Mouse (Mus musculus): ENCODE data around the gene Il9. TPM values are rescaled to one million over a fixed set of nuclear protein-coding genes. Genes with fewer than 3 reads are reported as not detected.

The Il9 gene
- polyA plus RNA-seq, 2 experiments = not detected

DNA sequence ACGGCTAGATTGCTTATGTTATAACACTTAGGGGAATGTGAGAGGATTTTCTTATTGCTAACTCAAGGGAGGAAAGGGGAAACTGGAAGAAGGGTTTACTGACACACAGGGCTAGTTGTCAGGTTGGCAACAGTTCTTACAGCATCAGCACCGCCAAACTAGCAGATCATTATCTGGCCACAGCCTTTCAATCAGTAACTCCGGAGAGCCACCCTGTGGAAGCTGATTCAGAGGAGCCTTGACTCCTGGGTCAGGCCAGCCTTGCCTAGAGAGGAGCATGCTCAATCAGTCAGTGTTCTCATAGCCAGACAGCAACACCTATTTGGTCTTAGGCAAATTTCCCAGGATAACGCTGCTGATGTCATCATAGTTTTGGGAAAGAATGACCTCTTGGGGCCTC is 20.6 kb downstream of the Il9 start:
- Histone ChIP-seq H3K9me3 (ENCODE audit: control insufficient read depth, low read length) (no peaks in the 10 kb centered on the region), H3K27me3 (ENCODE audit: control insufficient read depth, insufficient read depth, low read length) (no peaks in the 10 kb centered on the region), H3K27ac (no peak overlapping the region), H3K4me3 (ENCODE audit: insufficient read depth in 1 of 2, low read depth in 2 of 2, low read length in 2 of 2) (no peak overlapping the region), H3K9ac (replicated peaks) (no peak overlapping the region), H3K4me2 (ENCODE audit: low read depth) (no peak overlapping the region), H3K36me3 (replicated peaks; ENCODE audit: control insufficient read depth, insufficient read depth, low read depth) (no peaks in the 10 kb centered on the region), H3K4me1 (replicated peaks; ENCODE audit: control insufficient read depth in 2 of 2, insufficient read depth in 2 of 2, low read length in 1 of 2) (no peaks in the 10 kb centered on the region)
- no peak for DNase-seq (ENCODE audit: low read depth in 3 of 3, low spot score in 3 of 3)
- TF ChIP-seq CTCF (IDR thresholded peaks at IDR 0.05; ENCODE audit: low read depth) (no peak), EP300 (IDR thresholded peaks at IDR 0.05; ENCODE audit: low read depth) (no peak)
- no peak for ATAC-seq (ENCODE audit: insufficient read depth)
- 40% methylated on average over 4 of the region's 4 CpGs for WGBS (ENCODE audit: insufficient replicate concordance)

DNA sequence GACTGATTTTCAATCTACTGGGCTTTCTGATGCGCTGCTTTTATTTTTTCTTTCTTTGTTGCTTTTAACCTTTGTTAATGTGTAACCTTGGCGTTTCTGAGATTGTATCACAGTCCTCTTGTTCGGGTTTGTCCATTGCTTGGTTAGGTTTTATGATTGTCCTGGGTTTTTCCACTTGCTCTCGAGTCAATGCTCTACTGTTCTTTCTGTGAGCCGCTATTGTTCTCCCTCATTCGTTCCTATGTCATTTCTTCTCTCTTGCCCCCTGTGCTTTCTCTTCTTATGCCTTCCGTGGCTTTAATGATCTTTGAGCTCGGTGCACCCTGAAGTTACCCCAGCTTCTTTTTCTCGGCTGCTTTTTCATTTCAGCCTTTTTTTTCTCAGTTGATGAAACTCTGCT is 24.0 kb downstream of the Il9 start:
- no peaks in the 10 kb centered on the region for H3K36me3 ChIP-seq (replicated peaks; ENCODE audit: control insufficient read depth, insufficient read depth, low read depth)
- H3K9me3 ChIP-seq (ENCODE audit: control insufficient read depth, low read length) = no peaks in the 10 kb centered on the region
- H3K9ac ChIP-seq (replicated peaks) = no peak overlapping the region
- no peak overlapping the region for H3K27ac ChIP-seq
- DNase-seq (ENCODE audit: low read depth in 3 of 3, low spot score in 3 of 3) = no peak
- H3K4me2 ChIP-seq (ENCODE audit: low read depth) = no peak overlapping the region; the same call in 1 of the 2 replicates
- 50% methylated on average over 9 of the region's 9 CpGs for WGBS (ENCODE audit: insufficient replicate concordance)
- no peaks in the 10 kb centered on the region for H3K27me3 ChIP-seq (ENCODE audit: control insufficient read depth, insufficient read depth, low read length)
- ATAC-seq (ENCODE audit: insufficient read depth) = no peak
- no peak overlapping the region for H3K4me3 ChIP-seq (ENCODE audit: insufficient read depth in 1 of 2, low read depth in 2 of 2, low read length in 2 of 2)
- no peak for TF ChIP-seq EP300 (IDR thresholded peaks at IDR 0.05; ENCODE audit: low read depth)
- TF ChIP-seq CTCF (IDR thresholded peaks at IDR 0.05; ENCODE audit: low read depth) = no peak
- no peaks in the 10 kb centered on the region for H3K4me1 ChIP-seq (replicated peaks; ENCODE audit: control insufficient read depth in 2 of 2, insufficient read depth in 2 of 2, low read length in 1 of 2)

DNA sequence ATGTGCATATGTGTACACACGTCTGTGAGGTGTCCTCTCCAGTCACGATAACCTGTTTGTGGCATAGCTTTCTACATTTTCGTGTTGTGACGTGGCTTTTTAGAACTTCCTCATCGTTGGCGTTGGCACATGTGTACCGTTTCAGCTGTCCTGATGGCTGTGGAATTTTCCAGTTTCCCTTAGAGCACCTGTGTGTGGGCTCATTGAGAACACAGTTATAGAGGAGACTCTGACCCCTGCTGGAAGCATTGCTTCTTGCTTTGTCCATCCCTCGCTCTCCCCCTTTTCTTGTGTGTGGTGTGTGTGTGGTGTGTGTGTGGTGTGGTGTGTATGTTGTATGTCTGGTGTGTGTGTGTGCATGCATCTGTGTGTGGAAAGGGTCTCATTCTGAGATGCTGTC is 32.0 kb downstream of the Il9 start:
- no peak for DNase-seq (ENCODE audit: low read depth in 3 of 3, low spot score in 3 of 3)
- Histone ChIP-seq H3K4me3 (ENCODE audit: insufficient read depth in 1 of 2, low read depth in 2 of 2, low read length in 2 of 2) (no peak overlapping the region), H3K27me3 (ENCODE audit: control insufficient read depth, insufficient read depth, low read length) (no peaks in the 10 kb centered on the region), H3K36me3 (replicated peaks; ENCODE audit: control insufficient read depth, insufficient read depth, low read depth) (no peaks in the 10 kb centered on the region), H3K9ac (replicated peaks) (no peak overlapping the region), H3K9me3 (ENCODE audit: control insufficient read depth, low read length) (no peaks in the 10 kb centered on the region), H3K4me2 (ENCODE audit: low read depth) (no peak overlapping the region), H3K4me1 (replicated peaks; ENCODE audit: control insufficient read depth in 2 of 2, insufficient read depth in 2 of 2, low read length in 1 of 2) (no peaks in the 10 kb centered on the region), H3K27ac (no peak overlapping the region)
- WGBS (ENCODE audit: insufficient replicate concordance) = 60% methylated on average over 8 of the region's 8 CpGs
- no peak for ATAC-seq (ENCODE audit: insufficient read depth)
- no peak for TF ChIP-seq CTCF (IDR thresholded peaks at IDR 0.05; ENCODE audit: low read depth)

DNA sequence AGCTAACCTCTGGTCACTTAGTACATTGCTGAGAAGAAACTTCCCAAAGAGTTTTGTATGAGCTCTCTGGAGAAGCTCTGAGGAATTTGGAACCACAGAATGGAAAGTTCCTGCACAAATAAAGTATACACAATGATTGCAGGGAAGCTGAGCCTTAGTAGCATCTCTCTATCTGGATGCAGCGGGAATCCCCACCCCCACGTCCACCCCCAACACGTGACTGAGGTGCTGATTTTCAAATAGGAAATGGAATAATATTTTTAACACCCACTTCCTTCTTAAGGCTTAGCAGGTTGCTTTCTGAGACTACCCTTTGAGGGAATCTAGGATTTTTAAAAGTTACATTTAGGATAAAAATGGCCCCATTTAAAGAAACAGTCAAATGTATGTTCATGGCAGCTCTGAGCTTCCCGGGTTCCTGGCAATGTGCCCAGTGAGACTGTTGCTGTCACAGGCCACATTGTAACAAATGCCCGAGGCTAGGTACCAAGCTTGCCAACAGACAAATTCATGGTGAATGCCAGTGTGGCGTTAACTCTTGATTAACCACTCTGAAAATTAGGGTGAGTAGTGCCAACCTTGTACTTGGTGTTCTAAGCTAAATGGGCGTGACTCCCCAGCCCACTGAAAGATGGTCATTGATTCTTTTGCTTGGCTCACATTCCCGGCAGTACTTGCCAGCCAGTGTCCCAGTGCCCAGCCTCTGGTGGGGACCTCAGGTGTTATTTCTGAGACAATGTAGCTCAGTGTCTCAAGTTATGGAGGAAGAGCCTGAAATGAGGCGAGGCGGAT is 32.6 kb downstream of the Il9 start:
- Histone ChIP-seq H3K27ac (no peak overlapping the region), H3K36me3 (replicated peaks; ENCODE audit: control insufficient read depth, insufficient read depth, low read depth) (no peaks in the 10 kb centered on the region), H3K9ac (replicated peaks) (no peak overlapping the region), H3K9me3 (ENCODE audit: control insufficient read depth, low read length) (no peaks in the 10 kb centered on the region), H3K4me1 (replicated peaks; ENCODE audit: control insufficient read depth in 2 of 2, insufficient read depth in 2 of 2, low read length in 1 of 2) (no peaks in the 10 kb centered on the region), H3K4me2 (ENCODE audit: low read depth) (no peak overlapping the region), H3K4me3 (ENCODE audit: insufficient read depth in 1 of 2, low read depth in 2 of 2, low read length in 2 of 2) (no peak overlapping the region), H3K27me3 (ENCODE audit: control insufficient read depth, insufficient read depth, low read length) (no peaks in the 10 kb centered on the region)
- 56% methylated on average over 10 of the region's 10 CpGs for WGBS (ENCODE audit: insufficient replicate concordance)
- DNase-seq (ENCODE audit: low read depth in 3 of 3, low spot score in 3 of 3) (no peak), ATAC-seq (ENCODE audit: insufficient read depth) (no peak)
- no peak for TF ChIP-seq EP300 (IDR thresholded peaks at IDR 0.05; ENCODE audit: low read depth)

DNA sequence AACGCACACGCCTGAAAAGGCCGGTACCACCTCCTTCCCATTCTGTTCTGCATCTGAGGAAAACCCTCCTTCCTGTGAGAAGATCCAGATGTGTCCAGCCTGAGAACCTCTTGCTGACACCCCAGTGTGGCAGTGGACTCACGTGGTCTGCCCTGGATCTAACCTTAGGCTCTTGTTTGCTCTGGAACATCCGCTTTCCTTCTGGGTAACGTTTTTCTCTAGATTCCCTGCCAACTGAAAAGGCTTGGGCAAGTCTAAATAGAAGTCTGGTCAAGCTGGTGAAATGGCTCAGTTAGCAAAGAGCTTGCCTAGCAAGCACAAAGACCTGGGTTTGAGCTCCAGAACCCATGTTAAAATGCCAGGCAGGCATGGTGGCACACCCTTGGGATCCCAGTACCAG is 37.0 kb downstream of the Il9 start:
- no peaks in the 10 kb centered on the region for H3K9me3 ChIP-seq (ENCODE audit: control insufficient read depth, low read length)
- no peak for DNase-seq (ENCODE audit: low read depth in 3 of 3, low spot score in 3 of 3)
- no peak for ATAC-seq (ENCODE audit: insufficient read depth)
- TF ChIP-seq CTCF (IDR thresholded peaks at IDR 0.05; ENCODE audit: low read depth) (no peak), EP300 (IDR thresholded peaks at IDR 0.05; ENCODE audit: low read depth) (no peak)
- peaks cover 1% of the 10 kb centered on the region; the same call in 1 of the 2 replicates for H3K27me3 ChIP-seq (ENCODE audit: control insufficient read depth, insufficient read depth, low read length)
- H3K27ac ChIP-seq = no peak overlapping the region
- H3K4me3 ChIP-seq (ENCODE audit: insufficient read depth in 1 of 2, low read depth in 2 of 2, low read length in 2 of 2) = no peak overlapping the region
- no peak overlapping the region for H3K4me2 ChIP-seq (ENCODE audit: low read depth)
- no peaks in the 10 kb centered on the region for H3K4me1 ChIP-seq (replicated peaks; ENCODE audit: control insufficient read depth in 2 of 2, insufficient read depth in 2 of 2, low read length in 1 of 2)
- H3K36me3 ChIP-seq (replicated peaks; ENCODE audit: control insufficient read depth, insufficient read depth, low read depth) = no peaks in the 10 kb centered on the region
- H3K9ac ChIP-seq (replicated peaks) = no peak overlapping the region
- 68% methylated on average over 6 of the region's 6 CpGs for WGBS (ENCODE audit: insufficient replicate concordance)
